Mouse (Mus musculus) retina, adult 2 months (tissue): ENCODE results near the gene Ndufaf7.

Experiments used
- DNase-seq: peaks from one replicate; pipeline ENCODE4 v3.0.0-alpha.2; 2012; ENCODE audit warnings: low read depth, low spot score

Gene Ndufaf7

GRCm38 (mm10) chr17:78964387-78964786 lies 27.5 kb downstream of the Ndufaf7 start:
- no peak for DNase-seq

- DNase-seq = no peak
These were observed 29.4 kb downstream of the Ndufaf7 start for GRCm38 (mm10) chr17:78966092-78966883.

- no peak for DNase-seq
These were observed 31.6 kb downstream of the Ndufaf7 start for GRCm38 (mm10) chr17:78968500-78968899.

GRCm38 (mm10) chr17:78983166-78983565 lies 46.2 kb downstream of the Ndufaf7 start:
- no peak for DNase-seq

GRCm38 (mm10) chr17:78983736-78984135 lies 46.8 kb downstream of the Ndufaf7 start:
- no peak for DNase-seq

GRCm38 (mm10) chr17:78989015-78989414 lies 52.1 kb downstream of the Ndufaf7 start:
- DNase-seq = no peak

GRCm38 (mm10) chr17:78991549-78991948 lies 54.6 kb downstream of the Ndufaf7 start:
- no peak for DNase-seq

- DNase-seq = no peak
These were observed 55.5 kb downstream of the Ndufaf7 start for GRCm38 (mm10) chr17:78992303-78993027.

GRCm38 (mm10) chr17:78993670-78994069 lies 56.7 kb downstream of the Ndufaf7 start:
- no peak for DNase-seq

- no peak for DNase-seq
These were observed 57.4 kb downstream of the Ndufaf7 start for GRCm38 (mm10) chr17:78994382-78994781.

- DNase-seq = no peak
These were observed 58.2 kb downstream of the Ndufaf7 start for GRCm38 (mm10) chr17:78994931-78995820.
